8 mouse cellular contexts compared by ENCODE assay signal in genomic region chr3:89266439-89266893, GRCm38 (mm10). TPM values are rescaled to one million over a fixed set of nuclear protein-coding genes. Genes with fewer than 3 reads are reported as not detected.
DNase-seq lines count a peak whose midpoint lies in the region; ATAC-seq lines count a peak whose summit lies in the region.

No protein-coding gene starts in this region.

- DNase-seq in MN1 (ENCODE audit: low spot score) = peak; percentile 89
- peak; percentile 83 for DNase-seq in hindbrain, embryonic 10.5 days (ENCODE audit: low spot score)
- peak; percentile 76 to 87 for DNase-seq in layer of hippocampus, postnatal 14 days (ENCODE audit: low spot score in 2 of 2)
- peak; percentile 89 for DNase-seq in lung, postnatal 25 days (ENCODE audit: low spot score)
- DNase-seq in right cerebral cortex, adult 2 months (ENCODE audit: low spot score in 2 of 2) = peak; percentile 85
- DNase-seq in urinary bladder, postnatal 25 days (ENCODE audit: low spot score) = peak; percentile 60

- H3K4me1 ChIP-seq in forebrain, embryonic 15.5 days = peaks cover 41% of the 10 kb centered on the region
- peaks cover 47% of the 10 kb centered on the region for H3K4me1 ChIP-seq in hindbrain, embryonic 10.5 days (replicated peaks)

- H3K27me3 ChIP-seq in forebrain, embryonic 15.5 days = no peaks in the 10 kb centered on the region
- peaks cover 23% of the 10 kb centered on the region for H3K27me3 ChIP-seq in hindbrain, embryonic 10.5 days (ENCODE audit: insufficient read depth, poor library complexity, severe bottlenecking)

- peak; percentile 91 for ATAC-seq in cerebellum, adult (ENCODE audit: insufficient number of reproducible peaks, low FRiP score, low TSS enrichment)
- peak; percentile 92 for ATAC-seq in forebrain, embryonic 15.5 days (replicated peaks)

- H3K9ac ChIP-seq in forebrain, embryonic 15.5 days (replicated peaks) = peak overlapping the region; percentile 76

- peak overlapping the region; percentile 74 for H3K27ac ChIP-seq in forebrain, embryonic 15.5 days (replicated peaks)
- peak overlapping the region; percentile 87 for H3K27ac ChIP-seq in hindbrain, embryonic 10.5 days

- H3K36me3 ChIP-seq in forebrain, embryonic 15.5 days = no peaks in the 10 kb centered on the region
- peaks cover 7% of the 10 kb centered on the region for H3K36me3 ChIP-seq in hindbrain, embryonic 10.5 days

- WGBS in forebrain, embryonic 15.5 days = under 1% methylated on average over 20 of the region's 20 CpGs
- 1% methylated on average over 20 of the region's 20 CpGs for WGBS in hindbrain, embryonic 10.5 days

- H3K4me2 ChIP-seq in forebrain, embryonic 15.5 days (replicated peaks) = peak overlapping the region; percentile 89

- peak overlapping the region; percentile 62 for H3K4me3 ChIP-seq in forebrain, embryonic 15.5 days
- H3K4me3 ChIP-seq in hindbrain, embryonic 10.5 days = peak overlapping the region; percentile 64

- no peaks in the 10 kb centered on the region for H3K9me3 ChIP-seq in forebrain, embryonic 15.5 days
- no peaks in the 10 kb centered on the region for H3K9me3 ChIP-seq in hindbrain, embryonic 10.5 days

RNA-seq across cellular contexts. Expression of gene Slc50a1, which starts 3.9 kb away (rescaled TPM):
- polyA plus RNA-seq in forebrain, embryonic 15.5 days (2015; fragmentation: Nextera tagmentation; extraction: Ambion mirVana) = 35.4 and 40.6 TPM in 2 replicates
- polyA plus RNA-seq in hindbrain, embryonic 10.5 days (2016; fragmentation: Nextera tagmentation; extraction: Ambion mirVana) = 34.4 and 36.8 TPM in 2 replicates
- 10 to 100 TPM; 37.1 to 40.2 TPM for total RNA-seq in layer of hippocampus, postnatal 14 days (2021)

RNA-seq across cellular contexts. Expression of gene Dpm3, which starts 7.3 kb away (rescaled TPM):
- 76.5 and 89.6 TPM in 2 replicates for polyA plus RNA-seq in forebrain, embryonic 15.5 days (2015; fragmentation: Nextera tagmentation; extraction: Ambion mirVana)
- 97.0 and 99.4 TPM in 2 replicates for polyA plus RNA-seq in hindbrain, embryonic 10.5 days (2016; fragmentation: Nextera tagmentation; extraction: Ambion mirVana)
- 10 to 100 TPM; 50.0 to 63.2 TPM for total RNA-seq in layer of hippocampus, postnatal 14 days (2021)

RNA-seq across cellular contexts. Expression of gene Efna1, which starts 14.5 kb away (rescaled TPM):
- polyA plus RNA-seq in forebrain, embryonic 15.5 days (2015; fragmentation: Nextera tagmentation; extraction: Ambion mirVana) = 9.2 and 9.9 TPM in 2 replicates
- polyA plus RNA-seq in hindbrain, embryonic 10.5 days (2016; fragmentation: Nextera tagmentation; extraction: Ambion mirVana) = 16.5 and 17.7 TPM in 2 replicates
- 1 to 10 TPM; 6.4 TPM for total RNA-seq in layer of hippocampus, postnatal 14 days (2021)

RNA-seq across cellular contexts. Expression of gene Trim46, which starts 20.4 kb away (rescaled TPM):
- polyA plus RNA-seq in forebrain, embryonic 15.5 days (2015; fragmentation: Nextera tagmentation; extraction: Ambion mirVana) = 57.7 and 58.7 TPM in 2 replicates
- 5.2 and 11.6 TPM in 2 replicates for polyA plus RNA-seq in hindbrain, embryonic 10.5 days (2016; fragmentation: Nextera tagmentation; extraction: Ambion mirVana)
- total RNA-seq in layer of hippocampus, postnatal 14 days (2021) = 10 to 100 TPM; 97.0 to 99.4 TPM

RNA-seq across cellular contexts. Expression of gene Krtcap2, which starts 20.7 kb away (rescaled TPM):
- polyA plus RNA-seq in forebrain, embryonic 15.5 days (2015; fragmentation: Nextera tagmentation; extraction: Ambion mirVana) = 192 and 205 TPM in 2 replicates
- polyA plus RNA-seq in hindbrain, embryonic 10.5 days (2016; fragmentation: Nextera tagmentation; extraction: Ambion mirVana) = 276 and 282 TPM in 2 replicates
- total RNA-seq in layer of hippocampus, postnatal 14 days (2021) = 10 to 100 TPM; 77.3 to 90.2 TPM

Comparison
In these comparisons a context has a peak if more than half of its experiments do, and no peak if none do; other contexts are left out.
1. Peak in every context shown above with its lines: DNase-seq, ATAC-seq, H3K4me3 ChIP-seq and H3K27ac ChIP-seq.